Mouse (Mus musculus) small intestine, adult 2 months (tissue): ENCODE data around the gene Serpina3c.

Source experiments
- CTCF ChIP-seq: fragments of 200-500 bp; IDR thresholded peaks from 2 replicates; pipeline ENCODE4 v1.5.1; 2012; ENCODE audit warnings: low read depth, mild to moderate bottlenecking, control low read depth, inconsistent platforms, low read length, moderate library complexity, mixed read lengths; ENCODE audit not compliant: insufficient replicate concordance, insufficient read length; ENCODE audit errors: extremely low read depth
- POLR2A ChIP-seq: fragments of 200-500 bp; IDR thresholded peaks from 2 replicates; pipeline ENCODE4 v1.6.1; 2012; ENCODE audit warnings: low read depth, mild to moderate bottlenecking, control low read depth, inconsistent platforms, low read length, moderate library complexity

GRCm38 (mm10) chr12:104131041-104131440 is 22.6 kb downstream of the Serpina3c start:
- no peak for TF ChIP-seq CTCF
- no peak for TF ChIP-seq POLR2A
